10 mouse cellular contexts compared by ENCODE assay signal in the genomic region with DNA sequence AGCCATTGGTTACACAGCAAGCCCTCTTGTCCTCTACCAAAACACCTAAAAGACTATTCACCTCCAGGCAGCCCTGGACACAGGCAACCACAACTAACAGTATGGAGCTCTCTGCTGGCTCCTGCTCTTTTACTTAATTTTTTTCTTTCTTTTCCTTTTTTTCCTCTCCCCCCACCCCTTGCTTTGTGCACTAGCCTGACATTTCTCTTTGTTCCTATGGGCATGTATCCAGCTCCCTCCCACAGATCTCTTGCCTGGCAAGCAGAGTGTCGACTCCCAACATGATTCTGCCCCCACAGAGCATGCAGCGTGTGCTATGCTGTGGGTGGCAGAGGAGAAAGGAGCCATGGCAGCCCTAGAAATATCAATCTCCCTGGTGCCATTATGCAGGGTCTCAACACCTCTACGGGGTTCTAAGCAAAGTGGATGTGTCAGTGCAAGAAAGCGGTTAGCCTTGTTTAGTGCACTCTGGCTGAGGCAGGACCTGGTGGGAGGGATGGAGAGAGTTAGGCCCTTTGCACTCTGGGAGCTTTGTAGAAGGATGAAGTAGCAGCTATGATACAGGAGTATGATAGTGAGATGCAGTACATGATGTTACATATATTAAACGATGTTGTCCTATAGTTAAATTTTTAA.
DNase-seq lines count a peak whose midpoint lies in the region; ATAC-seq and TF ChIP-seq lines count a peak whose summit lies in the region.
"Had no signal": no experiment of that assay in that cellular context is flagged by ENCODE, and none has a peak within 500 bp of the region (broad histone marks: within the 10 kb centered on the region; RNA-seq: fewer than 3 reads in every experiment).

No protein-coding gene starts in this region.

- TF ChIP-seq CTCF in forebrain, postnatal 0 days (IDR thresholded peaks at IDR 0.05; ENCODE audit: low read depth), result no peak

- H3K4me1 ChIP-seq in embryonic facial prominence, embryonic 14.5 days (ENCODE audit: control insufficient read depth, insufficient read depth, low read length), result no peaks in the 10 kb centered on the region
- H3K4me1 ChIP-seq in embryonic facial prominence, embryonic 10.5 days, result no peaks in the 10 kb centered on the region
- peaks cover 6% of the 10 kb centered on the region; the same call in 1 of the 2 replicates for H3K4me1 ChIP-seq in forebrain, postnatal 0 days (ENCODE audit: insufficient read depth)
- H3K4me1 ChIP-seq: megakaryocyte, embryonic 14.5 days had no signal

- no peak overlapping the region for H3K4me2 ChIP-seq in embryonic facial prominence, embryonic 14.5 days (ENCODE audit: low read depth, low read length)
- H3K4me2 ChIP-seq in forebrain, postnatal 0 days (ENCODE audit: low read depth), result no peak overlapping the region

- H3K4me3 ChIP-seq in embryonic facial prominence, embryonic 14.5 days (ENCODE audit: low read depth, low read length), result no peak overlapping the region
- H3K4me3 ChIP-seq in embryonic facial prominence, embryonic 10.5 days, result no peak overlapping the region
- H3K4me3 ChIP-seq in forebrain, postnatal 0 days (ENCODE audit: low read depth, low read length), result no peak overlapping the region
- H3K4me3 ChIP-seq: megakaryocyte, embryonic 14.5 days had no signal

- no peak overlapping the region for H3K27ac ChIP-seq in embryonic facial prominence, embryonic 14.5 days (replicated peaks; ENCODE audit: low read depth, low read length)
- no peak overlapping the region for H3K27ac ChIP-seq in embryonic facial prominence, embryonic 10.5 days (replicated peaks)
- H3K27ac ChIP-seq in forebrain, postnatal 0 days (ENCODE audit: low read depth, low read length), result no peak overlapping the region

- WGBS in embryonic facial prominence, embryonic 14.5 days, result 63% methylated on average over 5 of the region's 5 CpGs
- 86% methylated on average over 5 of the region's 5 CpGs for WGBS in embryonic facial prominence, embryonic 10.5 days
- WGBS in forebrain, postnatal 0 days, result 39% methylated on average over 5 of the region's 5 CpGs

- no peaks in the 10 kb centered on the region for H3K27me3 ChIP-seq in embryonic facial prominence, embryonic 14.5 days (replicated peaks; ENCODE audit: control insufficient read depth, insufficient read depth, low read length)
- no peaks in the 10 kb centered on the region for H3K27me3 ChIP-seq in embryonic facial prominence, embryonic 10.5 days (replicated peaks; ENCODE audit: low read depth, poor library complexity, severe bottlenecking)
- no peaks in the 10 kb centered on the region for H3K27me3 ChIP-seq in forebrain, postnatal 0 days (ENCODE audit: insufficient read depth, low read length)
- H3K27me3 ChIP-seq: megakaryocyte, embryonic 14.5 days had no signal

- H3K36me3 ChIP-seq in embryonic facial prominence, embryonic 14.5 days (ENCODE audit: control insufficient read depth, insufficient read depth, low read length), result no peaks in the 10 kb centered on the region
- H3K36me3 ChIP-seq in embryonic facial prominence, embryonic 10.5 days (replicated peaks), result no peaks in the 10 kb centered on the region
- H3K36me3 ChIP-seq in forebrain, postnatal 0 days (ENCODE audit: insufficient read depth), result no peaks in the 10 kb centered on the region

- H3K9ac ChIP-seq in embryonic facial prominence, embryonic 14.5 days (ENCODE audit: low read depth, low read length), result no peak overlapping the region
- no peak overlapping the region for H3K9ac ChIP-seq in forebrain, postnatal 0 days

- H3K9me3 ChIP-seq in embryonic facial prominence, embryonic 14.5 days (ENCODE audit: control insufficient read depth, low read length), result no peaks in the 10 kb centered on the region
- no peaks in the 10 kb centered on the region for H3K9me3 ChIP-seq in embryonic facial prominence, embryonic 10.5 days
- H3K9me3 ChIP-seq in forebrain, postnatal 0 days (ENCODE audit: low read length), result no peaks in the 10 kb centered on the region
- H3K9me3 ChIP-seq: megakaryocyte, embryonic 14.5 days had no signal

- peak; percentile 30 for DNase-seq in embryonic facial prominence, embryonic 14.5 days (ENCODE audit: low spot score)
- no peak for DNase-seq in embryonic facial prominence, embryonic 10.5 days (ENCODE audit: low spot score)
- peak; percentile 74 for DNase-seq in Muller cell, postnatal 12 days (ENCODE audit: inconsistent ontology term)
- peak; percentile 58 for DNase-seq in forebrain, postnatal 0 days
- peak; percentile 72 to 86 for DNase-seq in left cerebral cortex, adult 9 months (ENCODE audit: low spot score in 2 of 2)
- DNase-seq in urinary bladder, postnatal 4 days (ENCODE audit: low spot score in 2 of 2), result no peak
- DNase-seq in lung, postnatal 14 days, result no peak
- DNase-seq in gastrocnemius, postnatal 4 days (ENCODE audit: low spot score in 2 of 2), result no peak
- DNase-seq: kidney, adult 11 months had no signal

- ATAC-seq in embryonic facial prominence, embryonic 14.5 days (ENCODE audit: low read depth), result no peak
- peak; percentile 86 for ATAC-seq in forebrain, postnatal 0 days

Comparison
In these comparisons a context has a peak if more than half of its experiments do, and no peak if none do; other contexts are left out.
1. DNase-seq: peak in embryonic facial prominence, embryonic 14.5 days (single experiment), Muller cell, postnatal 12 days (single experiment), forebrain, postnatal 0 days (single experiment) and left cerebral cortex, adult 9 months (2 of 2); none in embryonic facial prominence, embryonic 10.5 days (single experiment), urinary bladder, postnatal 4 days (0 of 2), lung, postnatal 14 days (single experiment) and gastrocnemius, postnatal 4 days (0 of 2).